Mouse (Mus musculus) splenic B cell, adult 2 months (primary cell): ENCODE measurements at regions not wholly inside any gene's neighbourhood (a gene's known extent, or its start where the extent isn't known, plus 50 kb on each side); places are given as distances from the start of the nearest gene placed in this dataset.

ENCODE experiments used
- DNase-seq: peaks from one replicate; pipeline ENCODE4 v3.0.0-alpha.2; 2011; ENCODE audit warnings: low read depth, low spot score
- H3K27me3 ChIP-seq: 2 replicates; pipeline ENCODE4 v1.6.1; 2012; ENCODE audit warnings: mild to moderate bottlenecking, low read length, moderate library complexity, mixed read lengths; ENCODE audit not compliant: control insufficient read depth, poor library complexity, insufficient read depth, severe bottlenecking
- H3K36me3 ChIP-seq: 2 replicates; pipeline ENCODE4 v1.6.1; 2012; ENCODE audit warnings: mild to moderate bottlenecking, low read length, moderate library complexity, mixed read lengths; ENCODE audit not compliant: control insufficient read depth, poor library complexity, insufficient read depth, severe bottlenecking

GRCm38 (mm10) chr15:5475389-5475995 lies 231.5 kb upstream of the Ptger4 start:
- no peaks in the 10 kb centered on the region for H3K27me3 ChIP-seq
- H3K36me3 ChIP-seq: no peaks in the 10 kb centered on the region
- DNase-seq: peak; percentile 8

- H3K36me3 ChIP-seq: no peaks in the 10 kb centered on the region
- DNase-seq: no peak
- H3K27me3 ChIP-seq: no peaks in the 10 kb centered on the region
Measured at GRCm38 (mm10) chr15:5493286-5493685, 249.3 kb upstream of the Ptger4 start.

GRCm38 (mm10) chr15:5495187-5495849 lies 251.3 kb upstream of the Ptger4 start:
- no peak for DNase-seq
- H3K27me3 ChIP-seq: no peaks in the 10 kb centered on the region
- no peaks in the 10 kb centered on the region for H3K36me3 ChIP-seq

DNA sequence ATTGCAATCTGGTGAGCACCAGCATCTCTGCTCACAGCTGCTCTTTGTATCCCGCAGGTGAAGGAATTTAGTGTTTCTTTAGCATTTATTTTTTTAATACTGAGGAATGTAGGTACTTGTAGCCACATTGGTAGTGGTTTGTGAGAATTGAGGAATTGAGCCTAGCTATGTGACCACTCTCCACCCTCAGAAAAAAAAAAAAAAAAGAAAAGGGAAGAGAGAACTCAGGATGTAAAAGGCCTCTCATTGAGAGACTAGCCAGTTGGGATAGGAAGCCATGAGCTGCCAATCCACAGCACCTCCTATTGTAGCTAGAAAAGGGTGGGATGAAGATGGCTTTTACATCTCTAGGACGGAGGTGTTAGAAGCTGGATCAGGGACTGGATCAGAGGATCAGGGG lies 252.0 kb upstream of the Ptger4 start:
- no peaks in the 10 kb centered on the region for H3K36me3 ChIP-seq

DNA sequence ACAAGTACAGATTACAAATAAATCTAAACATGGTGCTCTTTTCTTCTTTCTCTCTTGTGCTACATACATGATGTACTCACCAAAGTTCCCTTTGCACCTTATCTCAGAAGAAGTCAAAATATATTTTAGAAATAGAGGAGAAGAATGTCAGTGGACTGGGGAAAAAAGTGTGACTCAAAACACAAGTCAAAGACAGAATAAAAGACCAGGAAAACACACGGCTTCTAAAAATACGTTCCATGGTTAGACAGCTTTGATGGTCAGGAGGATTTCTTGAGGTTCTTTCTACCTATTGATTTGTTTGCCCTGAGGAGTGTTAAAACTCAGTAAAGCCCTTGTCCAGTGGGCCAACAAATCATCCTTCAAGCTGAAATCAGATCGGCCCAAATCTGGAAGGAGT lies 260.5 kb upstream of the Ptger4 start:
- Histone ChIP-seq H3K36me3 (no peaks in the 10 kb centered on the region), H3K27me3 (no peaks in the 10 kb centered on the region)
- no peak for DNase-seq

More for the DNA sequence above, 252.0 kb upstream of the Ptger4 start:
- no peak for DNase-seq
- H3K27me3 ChIP-seq: no peaks in the 10 kb centered on the region

GRCm38 (mm10) chr15:5506848-5507544 lies 263.0 kb upstream of the Ptger4 start:
- Histone ChIP-seq H3K36me3 (no peaks in the 10 kb centered on the region), H3K27me3 (no peaks in the 10 kb centered on the region)
- no peak for DNase-seq

- Histone ChIP-seq H3K27me3 (no peaks in the 10 kb centered on the region), H3K36me3 (no peaks in the 10 kb centered on the region)
- no peak for DNase-seq
Measured at GRCm38 (mm10) chr15:5507545-5507913, 263.5 kb upstream of the Ptger4 start.

DNA sequence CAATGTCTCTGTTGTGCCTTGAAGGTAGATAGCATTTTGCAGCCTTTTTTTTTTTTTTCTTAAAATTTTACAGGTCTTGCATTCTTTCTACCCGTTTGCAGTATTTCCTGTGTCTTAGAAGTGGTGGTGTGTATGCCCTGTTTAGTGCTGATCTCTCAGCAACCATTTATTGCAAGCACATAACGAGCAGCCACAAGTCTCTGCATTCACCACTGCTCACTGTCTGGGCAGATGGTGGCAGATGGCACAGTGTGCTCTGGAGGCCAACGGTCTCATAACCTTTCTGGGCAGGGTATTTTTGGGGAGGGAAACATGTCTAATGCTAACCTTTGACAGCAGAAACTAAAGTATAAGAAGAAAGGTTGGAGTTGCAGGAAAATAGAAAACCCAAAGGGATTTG lies 266.1 kb upstream of the Ptger4 start:
- no peaks in the 10 kb centered on the region for H3K27me3 ChIP-seq
- no peaks in the 10 kb centered on the region for H3K36me3 ChIP-seq
- no peak for DNase-seq

DNA sequence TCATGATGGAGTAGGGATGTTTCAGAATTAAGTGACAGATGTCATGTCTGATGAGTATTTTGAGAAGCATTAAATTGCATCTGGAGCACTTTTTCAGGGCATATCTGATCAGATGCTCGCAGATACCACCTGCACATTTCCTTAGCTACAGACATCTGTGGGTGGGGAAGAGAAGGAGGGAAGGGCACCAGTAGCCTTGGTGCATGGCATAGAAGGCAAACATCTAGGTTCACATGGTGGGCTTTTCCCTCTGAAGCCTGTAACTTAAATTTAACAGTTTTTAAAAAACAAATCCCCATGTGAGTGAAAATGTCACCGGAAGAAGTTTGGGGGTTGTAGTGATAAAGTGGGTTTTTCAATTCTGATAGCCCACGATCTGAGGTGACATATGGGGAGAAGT lies 267.1 kb upstream of the Ptger4 start:
- Histone ChIP-seq H3K27me3 (no peaks in the 10 kb centered on the region), H3K36me3 (no peaks in the 10 kb centered on the region)
- no peak for DNase-seq

- no peaks in the 10 kb centered on the region for H3K27me3 ChIP-seq
- H3K36me3 ChIP-seq: no peaks in the 10 kb centered on the region
- no peak for DNase-seq
Measured at GRCm38 (mm10) chr15:5512546-5512945, 268.6 kb upstream of the Ptger4 start.

- DNase-seq: no peak
- Histone ChIP-seq H3K27me3 (no peaks in the 10 kb centered on the region), H3K36me3 (no peaks in the 10 kb centered on the region)
Measured at GRCm38 (mm10) chr15:5513146-5513545, 269.2 kb upstream of the Ptger4 start.

- peak; percentile 49 for DNase-seq
- no peaks in the 10 kb centered on the region for H3K36me3 ChIP-seq
- H3K27me3 ChIP-seq: no peaks in the 10 kb centered on the region
Measured at GRCm38 (mm10) chr15:5514217-5514616, 270.2 kb upstream of the Ptger4 start.

DNA sequence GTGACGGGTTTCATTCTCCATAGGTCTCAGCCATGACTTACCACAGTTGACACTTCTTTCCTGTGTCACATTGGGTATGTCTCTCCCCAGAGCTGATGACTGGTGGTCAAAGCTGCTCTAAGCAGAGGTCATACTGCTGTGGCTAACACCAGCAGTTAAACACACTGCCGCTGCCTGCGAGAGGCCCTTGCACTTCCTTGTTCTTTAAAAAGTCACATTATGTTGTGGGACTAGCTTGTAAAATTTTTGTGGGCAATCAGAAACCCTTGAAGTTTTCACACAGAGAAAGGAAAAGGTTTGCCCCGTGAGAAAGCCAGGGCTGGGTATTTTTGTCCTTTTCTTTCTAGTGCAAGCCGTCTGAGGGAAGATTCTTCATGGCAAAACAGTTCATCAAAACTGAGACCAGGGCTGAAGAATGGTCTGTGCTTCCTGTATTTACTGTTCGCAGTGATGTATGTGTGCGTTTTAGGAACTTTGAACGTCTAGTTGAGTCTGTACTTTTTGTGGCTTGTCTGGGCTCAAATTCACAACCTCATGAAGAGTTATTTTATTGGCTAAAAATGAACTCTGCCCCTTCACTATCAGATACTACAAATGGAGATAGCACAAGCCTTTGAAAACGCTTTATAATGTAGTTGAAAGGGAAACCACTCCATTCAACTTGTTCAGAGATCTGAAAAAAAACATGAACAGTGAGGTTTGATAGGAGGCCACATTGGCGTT lies 273.4 kb upstream of the Ptger4 start:
- Histone ChIP-seq H3K36me3 (no peaks in the 10 kb centered on the region), H3K27me3 (no peaks in the 10 kb centered on the region)
- DNase-seq: peak; percentile 34

DNA sequence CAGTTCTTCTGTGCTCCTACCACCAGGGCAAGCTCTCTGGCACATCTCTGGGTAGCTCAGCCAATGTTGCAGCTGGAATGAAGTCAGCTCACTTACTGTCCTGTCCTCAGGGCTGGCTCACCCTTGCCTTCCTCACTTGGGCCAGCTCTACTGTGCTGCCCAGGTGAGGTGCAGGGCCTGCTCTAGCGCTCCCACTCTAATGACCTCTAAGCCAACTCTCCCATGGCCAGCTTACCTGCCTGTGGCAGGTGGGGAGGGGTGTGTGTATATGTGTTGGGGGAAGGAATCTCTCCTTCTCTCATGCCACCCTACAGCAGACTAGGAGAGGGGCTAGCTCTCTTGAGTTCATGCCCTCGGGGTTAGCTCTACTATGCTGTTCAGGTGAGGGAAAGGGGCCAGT lies 275.6 kb upstream of the Ptger4 start:
- no peaks in the 10 kb centered on the region for H3K27me3 ChIP-seq
- no peak for DNase-seq
- no peaks in the 10 kb centered on the region for H3K36me3 ChIP-seq

DNA sequence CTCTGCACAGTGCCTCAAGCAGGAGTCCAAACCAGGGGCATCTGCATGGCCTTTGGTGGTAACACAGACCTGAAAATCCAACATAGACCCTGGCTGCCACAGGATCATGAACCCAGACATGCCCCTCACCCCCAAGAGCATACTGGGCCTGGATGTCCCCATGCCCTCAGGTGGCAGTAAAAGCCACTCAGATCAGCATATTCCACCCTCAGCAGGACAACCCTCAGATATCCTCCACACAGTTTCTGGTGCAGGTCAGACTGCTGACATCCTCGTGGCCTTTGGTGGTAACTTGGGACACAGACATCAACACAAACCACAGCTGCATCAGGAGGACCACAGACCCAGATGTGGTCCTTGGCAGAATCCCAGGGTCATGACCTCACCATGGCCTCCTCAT lies 276.0 kb upstream of the Ptger4 start:
- Histone ChIP-seq H3K36me3 (no peaks in the 10 kb centered on the region), H3K27me3 (no peaks in the 10 kb centered on the region)
- DNase-seq: no peak
